Comparison of ENCODE assay signal across 8 mouse cellular contexts in the genomic region with DNA sequence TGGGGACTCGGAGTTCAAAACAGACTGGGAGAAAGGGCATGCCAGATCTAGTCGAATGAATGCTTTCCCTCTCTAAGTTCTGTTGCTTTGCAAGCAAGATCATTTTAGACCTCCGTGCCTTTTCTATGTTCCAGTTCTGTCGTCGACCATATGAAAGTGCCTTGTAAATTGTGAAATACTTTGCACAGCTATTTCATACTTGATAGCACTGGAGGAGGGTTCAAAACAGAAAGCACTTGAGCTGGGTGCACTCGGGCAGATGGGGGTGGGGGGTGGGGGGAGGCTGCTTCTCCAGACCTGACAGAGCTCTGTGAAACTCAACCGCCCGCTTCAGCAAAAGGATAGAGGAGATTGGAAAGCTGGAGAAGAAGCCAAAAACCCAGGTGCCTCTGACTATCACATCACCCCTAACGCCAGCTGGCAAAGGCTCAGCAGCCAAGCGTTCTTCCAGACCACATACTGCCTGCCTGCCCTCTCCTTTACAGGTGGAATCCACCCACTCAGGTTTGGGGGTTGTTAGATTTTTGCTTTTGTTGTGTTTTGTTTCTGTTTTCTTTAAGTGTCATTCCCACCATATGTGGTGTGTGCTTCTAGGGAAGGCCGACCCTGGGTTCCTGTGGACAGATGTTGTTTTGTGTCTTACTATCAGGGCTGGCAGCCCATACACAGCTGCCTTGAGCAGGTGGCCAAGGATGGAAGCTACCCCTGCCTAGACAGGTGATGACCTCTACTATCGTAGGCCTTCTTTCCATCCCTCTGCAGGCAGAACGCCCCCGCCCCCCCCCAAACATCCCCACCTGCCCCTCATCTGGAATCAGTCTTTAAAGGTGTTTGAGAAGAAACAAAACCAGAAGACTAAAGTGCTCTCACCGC. TPM values are rescaled to one million over a fixed set of nuclear protein-coding genes. Genes with fewer than 3 reads are reported as not detected.
DNase-seq lines count a peak whose midpoint lies in the region; ATAC-seq and TF ChIP-seq lines count a peak whose summit lies in the region.

No protein-coding gene starts in this region.

- TF ChIP-seq POLR2A in bone marrow, adult 2 months (IDR thresholded peaks at IDR 0.05; ENCODE audit: borderline replicate concordance, control insufficient read depth, low read depth, low read length): no peak

- H3K4me1 ChIP-seq in kidney, embryonic 15.5 days: peaks cover 84% of the 10 kb centered on the region
- H3K4me1 ChIP-seq in bone marrow, adult 2 months (ENCODE audit: control insufficient read depth, insufficient read depth, low read length): peaks cover 4% of the 10 kb centered on the region
- peaks cover 66% of the 10 kb centered on the region for H3K4me1 ChIP-seq in heart, embryonic 12.5 days (replicated peaks)
- H3K4me1 ChIP-seq in liver, embryonic 12.5 days: peaks cover 78% of the 10 kb centered on the region

- no peak for DNase-seq in kidney, postnatal 4 days
- DNase-seq in MN1 (ENCODE audit: low spot score): no peak
- no peak for DNase-seq in frontal cortex, postnatal 25 days (ENCODE audit: low spot score in 2 of 2)

- peak overlapping the region; percentile 85 for H3K4me2 ChIP-seq in kidney, embryonic 15.5 days
- peak overlapping the region; percentile 87 for H3K4me2 ChIP-seq in heart, embryonic 12.5 days
- peak overlapping the region; percentile 98 for H3K4me2 ChIP-seq in liver, embryonic 12.5 days

- no peaks in the 10 kb centered on the region for H3K27me3 ChIP-seq in kidney, embryonic 15.5 days
- no peaks in the 10 kb centered on the region for H3K27me3 ChIP-seq in heart, embryonic 12.5 days (replicated peaks)
- no peaks in the 10 kb centered on the region for H3K27me3 ChIP-seq in liver, embryonic 12.5 days (replicated peaks)

- H3K9ac ChIP-seq in kidney, embryonic 15.5 days: peak overlapping the region; percentile 83
- H3K9ac ChIP-seq in heart, embryonic 12.5 days: peak overlapping the region; percentile 90
- peak overlapping the region; percentile 84 for H3K9ac ChIP-seq in liver, embryonic 12.5 days

- no peak for TF ChIP-seq CTCF in bone marrow, adult 2 months (IDR thresholded peaks at IDR 0.05; ENCODE audit: control insufficient read depth, insufficient read depth, low read length)

- no peak for ATAC-seq in kidney, embryonic 15.5 days (replicated peaks; ENCODE audit: low FRiP score)
- no peak for ATAC-seq in heart, embryonic 12.5 days (ENCODE audit: insufficient number of reproducible peaks, low FRiP score)
- no peak for ATAC-seq in liver, embryonic 12.5 days
- ATAC-seq in activated CD4-positive, CD25-positive, alpha-beta regulatory T cell, adult 4 months: no peak

- no peaks in the 10 kb centered on the region for H3K9me3 ChIP-seq in kidney, embryonic 15.5 days (replicated peaks)
- no peaks in the 10 kb centered on the region for H3K9me3 ChIP-seq in heart, embryonic 12.5 days (replicated peaks)
- H3K9me3 ChIP-seq in liver, embryonic 12.5 days (replicated peaks): no peaks in the 10 kb centered on the region

- H3K36me3 ChIP-seq in kidney, embryonic 15.5 days: no peaks in the 10 kb centered on the region
- no peaks in the 10 kb centered on the region for H3K36me3 ChIP-seq in heart, embryonic 12.5 days
- H3K36me3 ChIP-seq in liver, embryonic 12.5 days: no peaks in the 10 kb centered on the region

- peak overlapping the region; percentile 73 for H3K4me3 ChIP-seq in kidney, embryonic 15.5 days (replicated peaks)
- peak overlapping the region; percentile 96 for H3K4me3 ChIP-seq in bone marrow, adult 2 months (replicated peaks; ENCODE audit: control insufficient read depth, low read depth, low read length)
- H3K4me3 ChIP-seq in heart, embryonic 12.5 days: peak overlapping the region; percentile 74
- H3K4me3 ChIP-seq in liver, embryonic 12.5 days: peak overlapping the region; percentile 79

- peak overlapping the region; percentile 97 for H3K27ac ChIP-seq in kidney, embryonic 15.5 days
- no peak overlapping the region for H3K27ac ChIP-seq in bone marrow, adult 2 months (ENCODE audit: control insufficient read depth, insufficient read depth, low read depth, low read length, poor library complexity)
- H3K27ac ChIP-seq in heart, embryonic 12.5 days (ENCODE audit: poor library complexity, severe bottlenecking): peak overlapping the region; percentile 97
- H3K27ac ChIP-seq in liver, embryonic 12.5 days: 0 out of 2 replicates have a peak overlapping the region, but pooled peaks have one; percentile 42

- WGBS in kidney, embryonic 15.5 days: 16% methylated on average over 15 of the region's 15 CpGs
- 8% methylated on average over 15 of the region's 15 CpGs for WGBS in bone marrow, adult 2 months
- 19% methylated on average over 15 of the region's 15 CpGs for WGBS in heart, embryonic 12.5 days
- WGBS in liver, embryonic 12.5 days (ENCODE audit: insufficient replicate concordance): 38% methylated on average over 15 of the region's 15 CpGs

RNA-seq across cellular contexts. Expression of a gene that starts 1.9 kb away (rescaled TPM):
- 25.0 and 26.5 TPM in 2 replicates for polyA plus RNA-seq in kidney, embryonic 15.5 days (2015; fragmentation: Nextera tagmentation; extraction: Ambion mirVana)
- polyA plus RNA-seq in bone marrow, adult 2 months (2011; ENCODE audit: insufficient read depth, insufficient read length, low replicate concordance, missing spikeins): 9.1 and 17.1 TPM in 2 replicates
- 17.0 and 18.9 TPM in 2 replicates for polyA plus RNA-seq in heart, embryonic 12.5 days (2016; fragmentation: Nextera tagmentation; extraction: Ambion mirVana)
- 5.8 and 7.2 TPM in 2 replicates for polyA plus RNA-seq in liver, embryonic 12.5 days (2016; fragmentation: Nextera tagmentation; extraction: Ambion mirVana)
- 10 to 100 TPM; 15.0 to 16.8 TPM for polyA plus RNA-seq in activated CD4-positive, CD25-positive, alpha-beta regulatory T cell, adult 4 months (2017; shearing (Covaris generic))
